Mouse (Mus musculus) heart, postnatal 0 days (tissue): ENCODE results near the gene Myh8. TPM values are rescaled to one million over a fixed set of nuclear protein-coding genes. Genes with fewer than 3 reads are reported as not detected.

ENCODE experiments used
- ATAC-seq: fragments of 200-750 bp; cut with Nextera tagmentation; 2 replicates; pipeline ENCODE4 v1.8.0; 2017; ENCODE audit warnings: low read depth, moderate number of reproducible peaks, moderate library complexity; ENCODE audit not compliant: insufficient read depth
- DNase-seq: peaks from one replicate; pipeline ENCODE4 v3.0.0-alpha.2; 2016; ENCODE audit warnings: low spot score
- H3K27ac ChIP-seq: fragments of 300-500 bp; sonication (generic); 2 replicates; pipeline ENCODE4 v1.5.1; 2014; ENCODE audit warnings: low read depth, mild to moderate bottlenecking
- H3K27me3 ChIP-seq: fragments of 300-500 bp; sonication (generic); 2 replicates; pipeline ENCODE4 v1.6.1; 2014; ENCODE audit warnings: low read length, mixed read lengths; ENCODE audit not compliant: control insufficient read depth, insufficient read depth
- H3K36me3 ChIP-seq: fragments of 300-500 bp; sonication (generic); replicated peaks from 2 replicates; pipeline ENCODE4 v1.6.1; 2014; ENCODE audit warnings: low read length, mixed read lengths; ENCODE audit not compliant: control insufficient read depth, insufficient read depth
- H3K4me1 ChIP-seq: fragments of 300-500 bp; sonication (generic); 2 replicates; pipeline ENCODE4 v1.6.1; 2014; ENCODE audit warnings: antibody characterized with exemption; ENCODE audit not compliant: control insufficient read depth, insufficient read depth
- H3K4me2 ChIP-seq: fragments of 300-500 bp; sonication (generic); 2 replicates; pipeline ENCODE4 v1.6.1; 2014; ENCODE audit warnings: low read depth, mild to moderate bottlenecking, low read length, moderate library complexity
- H3K4me3 ChIP-seq: fragments of 300-500 bp; sonication (generic); 2 replicates; pipeline ENCODE4 v1.5.1; 2014; ENCODE audit warnings: low read depth, low read length
- H3K9ac ChIP-seq: fragments of 300-500 bp; sonication (generic); replicated peaks from 2 replicates; pipeline ENCODE4 v1.6.1; 2014; ENCODE audit warnings: low read depth, low read length, mixed read lengths
- H3K9me3 ChIP-seq: fragments of 300-500 bp; sonication (generic); replicated peaks from 2 replicates; pipeline ENCODE4 v1.6.1; 2016; ENCODE audit warnings: low read length; ENCODE audit not compliant: control insufficient read depth
- CTCF ChIP-seq: IDR thresholded peaks from 2 replicates; pipeline ENCODE4 v1.5.1; 2016; ENCODE audit warnings: antibody characterized with exemption, control low read depth, low read depth
- EP300 ChIP-seq: IDR thresholded peaks from 2 replicates; pipeline ENCODE4 v1.6.1; 2016; ENCODE audit warnings: antibody characterized with exemption, low read depth
- WGBS: fragments of 180-500 bp; shearing (Covaris S2); extraction: QIAGEN DNeasy Blood & Tissue Kit; methylation state at CpG from one replicate; pipeline ENCODE4 v1.1.7; 2014; 5-methylcytosine and 5-hydroxymethylcytosine counted together
- polyA plus RNA-seq: library from polyadenylated mRNA; unstranded; fragments of >200 nt; fragmentation: Nextera tagmentation; extraction: Ambion mirVana; gene quantifications from 2 replicates; pipeline ENCODE4 v1.2.1, GENCODE M21; 2015
- total RNA-seq: library from RNA; depleted of rRNA; stranded (reverse); fragments of >200 nt; gene quantifications from 2 replicates; pipeline ENCODE4 v1.2.3, GENCODE M21; 2014; ENCODE audit warnings: low replicate concordance

Myh8 gene
- total and polyA plus RNA-seq, 2 experiments from 2014 or later: 1.3 to 5.1 TPM

GRCm38 (mm10) chr11:67236799-67237198 is 40.1 kb upstream of the Myh8 start:
- Histone ChIP-seq H3K36me3 (no peaks in the 10 kb centered on the region), H3K9ac (no peak overlapping the region), H3K27me3 (no peaks in the 10 kb centered on the region), H3K27ac (no peak overlapping the region), H3K4me2 (no peak overlapping the region), H3K4me3 (no peak overlapping the region), H3K9me3 (no peaks in the 10 kb centered on the region), H3K4me1 (no peaks in the 10 kb centered on the region)
- WGBS: 75% methylated on average over 9 of the region's 9 CpGs
- DNase-seq (no peak), ATAC-seq (no peak)
- TF ChIP-seq CTCF: no peak
- no peak for TF ChIP-seq EP300

DNA sequence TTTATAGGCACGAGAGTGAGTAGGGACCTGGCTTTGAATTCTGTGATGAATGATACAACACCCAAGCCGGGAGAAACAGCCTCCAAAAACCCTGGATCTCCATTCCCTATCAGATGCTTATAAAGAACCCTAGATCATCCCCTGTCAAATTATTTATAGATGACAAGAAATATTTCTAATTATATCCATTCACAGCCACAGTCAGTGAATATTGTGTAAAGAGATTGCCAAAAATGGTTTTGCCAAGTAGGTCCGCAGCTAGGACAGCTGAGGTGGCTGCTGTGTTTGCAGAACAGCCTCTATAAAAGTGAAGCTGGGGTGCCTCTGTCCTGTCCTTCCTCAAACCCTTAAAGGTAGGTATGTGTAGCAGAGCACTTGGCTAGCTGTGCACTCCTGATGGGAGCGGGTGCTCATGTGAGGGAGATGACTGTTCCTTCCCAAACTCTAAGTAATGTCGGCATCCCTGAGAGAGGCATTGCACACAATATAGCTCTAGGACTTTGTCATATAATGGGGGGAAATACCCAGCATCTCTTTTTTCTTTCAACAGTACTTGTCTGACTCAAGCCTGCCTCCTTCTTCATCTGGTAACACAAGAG is 39.3 kb upstream of the Myh8 start, which contains the start of gene Myh4:
Myh4 (plus strand) TSS at position 549 of the 599 bp plus-strand sequence.
- no peak for DNase-seq
- H3K4me3 ChIP-seq: no peak within 1 kb of the TSS
- H3K9ac ChIP-seq: no peak within 1 kb of the TSS
- H3K36me3 ChIP-seq: no peaks in the 10 kb centered on the region
- H3K9me3 ChIP-seq: no peaks in the 10 kb centered on the region
- H3K4me1 ChIP-seq: no peaks in the 10 kb centered on the region
- no peak within 1 kb of the TSS for H3K27ac ChIP-seq
- TF ChIP-seq CTCF (no peak), EP300 (no peak)
- ATAC-seq: no peak
- 80% methylated on average over 5 of the region's 5 CpGs for WGBS
- no peak within 1 kb of the TSS for H3K4me2 ChIP-seq
- no peaks in the 10 kb centered on the region for H3K27me3 ChIP-seq

DNA sequence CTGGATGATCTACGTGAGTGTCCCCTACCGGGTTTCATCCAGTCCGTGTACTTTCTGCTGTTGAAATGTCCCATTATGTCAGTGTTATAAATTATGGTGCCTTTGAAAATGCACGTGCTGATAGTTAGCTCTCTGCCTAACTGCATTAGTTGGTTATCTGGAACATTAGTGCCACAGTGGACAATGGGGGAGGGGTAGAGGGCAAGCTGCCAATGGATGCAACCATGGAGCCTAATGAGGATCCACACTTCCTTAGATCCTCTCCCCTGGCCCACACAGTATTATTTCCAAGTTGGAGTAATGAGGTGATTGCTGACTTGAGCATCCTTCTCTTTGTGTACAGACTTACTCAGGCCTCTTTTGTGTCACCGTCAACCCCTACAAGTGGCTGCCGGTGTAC is 35.9 kb upstream of the Myh8 start:
- Histone ChIP-seq H3K9me3 (no peaks in the 10 kb centered on the region), H3K27ac (no peak overlapping the region), H3K9ac (no peak overlapping the region), H3K36me3 (no peaks in the 10 kb centered on the region), H3K4me1 (no peaks in the 10 kb centered on the region), H3K4me2 (no peak overlapping the region), H3K4me3 (no peak overlapping the region), H3K27me3 (no peaks in the 10 kb centered on the region)
- ATAC-seq: no peak
- 78% methylated on average over 6 of the region's 6 CpGs for WGBS
- TF ChIP-seq CTCF (no peak), EP300 (no peak)
- no peak for DNase-seq

GRCm38 (mm10) chr11:67253691-67254090 is 23.2 kb upstream of the Myh8 start:
- Histone ChIP-seq H3K27me3 (no peaks in the 10 kb centered on the region), H3K27ac (no peak overlapping the region), H3K4me1 (no peaks in the 10 kb centered on the region), H3K4me3 (no peak overlapping the region), H3K9me3 (no peaks in the 10 kb centered on the region), H3K4me2 (no peak overlapping the region), H3K36me3 (no peaks in the 10 kb centered on the region), H3K9ac (no peak overlapping the region)
- TF ChIP-seq EP300: no peak
- no peak for TF ChIP-seq CTCF
- ATAC-seq (no peak), DNase-seq (no peak)
- 80% methylated on average over 4 of the region's 4 CpGs for WGBS

DNA sequence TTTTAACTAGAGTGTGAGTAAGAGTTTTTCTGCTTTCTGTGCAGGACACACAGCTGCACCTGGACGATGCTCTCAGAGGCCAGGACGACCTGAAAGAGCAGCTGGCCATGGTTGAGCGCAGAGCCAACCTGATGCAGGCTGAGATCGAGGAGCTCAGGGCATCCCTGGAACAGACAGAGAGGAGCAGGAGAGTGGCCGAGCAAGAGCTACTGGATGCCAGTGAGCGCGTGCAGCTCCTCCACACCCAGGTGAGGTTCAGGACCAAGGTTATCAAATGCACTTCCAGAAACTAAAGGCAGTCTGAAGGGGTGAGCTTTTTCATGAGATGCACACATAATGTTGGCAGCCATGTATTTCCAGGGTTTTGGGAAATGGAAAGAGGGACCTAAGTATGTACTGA is 19.9 kb upstream of the Myh8 start:
- TF ChIP-seq CTCF: no peak
- TF ChIP-seq EP300: no peak
- H3K9ac ChIP-seq: no peak overlapping the region
- no peak overlapping the region for H3K27ac ChIP-seq
- H3K36me3 ChIP-seq: no peaks in the 10 kb centered on the region
- ATAC-seq (no peak), DNase-seq (no peak)
- no peak overlapping the region for H3K4me2 ChIP-seq
- H3K27me3 ChIP-seq: no peaks in the 10 kb centered on the region
- no peak overlapping the region for H3K4me3 ChIP-seq
- 81% methylated on average over 7 of the region's 7 CpGs for WGBS
- H3K9me3 ChIP-seq: no peaks in the 10 kb centered on the region
- H3K4me1 ChIP-seq: no peaks in the 10 kb centered on the region

GRCm38 (mm10) chr11:67260956-67261355 is 16.0 kb upstream of the Myh8 start:
- H3K4me3 ChIP-seq: no peak overlapping the region
- H3K27me3 ChIP-seq: no peaks in the 10 kb centered on the region
- no peak overlapping the region for H3K4me2 ChIP-seq
- no peaks in the 10 kb centered on the region for H3K9me3 ChIP-seq
- TF ChIP-seq EP300: no peak
- 68% methylated on average over 6 of the region's 6 CpGs for WGBS
- DNase-seq: no peak
- ATAC-seq: no peak
- no peak overlapping the region for H3K27ac ChIP-seq
- H3K9ac ChIP-seq: no peak overlapping the region
- H3K36me3 ChIP-seq: no peaks in the 10 kb centered on the region
- no peaks in the 10 kb centered on the region for H3K4me1 ChIP-seq
